Mouse (Mus musculus): ENCODE results near the gene Jpt1. TPM values are rescaled to one million over a fixed set of nuclear protein-coding genes. Genes with fewer than 3 reads are reported as not detected.

Jpt1 gene
- polyA plus RNA-seq, 1 experiment, result 320 TPM

DNA sequence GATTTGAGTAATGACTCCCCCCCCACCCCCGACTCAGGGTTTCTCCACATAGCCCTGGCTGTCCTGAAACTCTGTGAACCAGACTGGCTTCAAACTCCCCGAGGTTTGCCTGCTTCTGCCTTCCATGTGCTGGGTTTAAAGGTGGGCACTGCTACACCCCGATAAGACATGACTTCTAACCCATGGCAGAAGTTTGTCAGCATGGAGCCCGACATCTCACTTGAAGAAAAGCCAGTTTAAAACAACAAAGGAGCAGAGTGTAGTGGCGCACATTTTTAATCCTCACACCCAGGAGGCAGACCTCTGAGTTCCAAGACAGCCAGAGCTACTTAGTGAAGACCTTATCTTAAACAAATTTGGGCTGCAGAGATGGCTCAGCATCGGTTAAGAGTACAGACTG, 21.8 kb downstream of the Jpt1 start:
- H3K27me3 ChIP-seq (ENCODE audit: control insufficient read depth, insufficient read depth, insufficient read length), result no peaks in the 10 kb centered on the region
- peak overlapping the region; percentile 73 for H3ac ChIP-seq (ENCODE audit: control insufficient read depth, insufficient read length, low read depth)
- H3K36me3 ChIP-seq (ENCODE audit: control insufficient read depth, insufficient read depth), result peaks cover 17% of the 10 kb centered on the region
- peak overlapping the region; percentile 91 for H3K4me3 ChIP-seq (ENCODE audit: insufficient read depth, poor library complexity, severe bottlenecking)
- TF ChIP-seq MAX (IDR thresholded peaks at IDR 0.05), result no peak
- TF ChIP-seq CEBPB (IDR thresholded peaks at IDR 0.05; ENCODE audit: low read depth), result no peak
- TF ChIP-seq MYOD1 (IDR thresholded peaks at IDR 0.05; ENCODE audit: control insufficient read depth, insufficient read length, low read depth), result no peak
- TF ChIP-seq USF1 (IDR thresholded peaks at IDR 0.05; ENCODE audit: low read depth), result no peak
- peaks cover 10% of the 10 kb centered on the region for H3K79me3 ChIP-seq (ENCODE audit: low read depth)
- H3K79me2 ChIP-seq (ENCODE audit: control insufficient read depth, insufficient read depth), result peaks cover 25% of the 10 kb centered on the region

GRCm38 (mm10) chr11:115491356-115492083, 22.7 kb downstream of the Jpt1 start, which contains the start of gene Nt5c:
TSS of gene Nt5c (minus strand) at chr11:115491862.
- H3K79me2 ChIP-seq (ENCODE audit: control insufficient read depth, insufficient read depth), result peaks cover 25% of the 10 kb centered on the region
- no peaks in the 10 kb centered on the region for H3K27me3 ChIP-seq (ENCODE audit: control insufficient read depth, insufficient read depth, insufficient read length)
- H3ac ChIP-seq (ENCODE audit: control insufficient read depth, insufficient read length, low read depth), result peak within 1 kb of the TSS; percentile 75
- H3K79me3 ChIP-seq (ENCODE audit: low read depth), result peaks cover 10% of the 10 kb centered on the region
- H3K36me3 ChIP-seq (ENCODE audit: control insufficient read depth, insufficient read depth), result peaks cover 15% of the 10 kb centered on the region
- peak; percentile 47 for TF ChIP-seq CTCF (IDR thresholded peaks at IDR 0.05; ENCODE audit: control insufficient read depth, insufficient read depth, insufficient read length)
- TF ChIP-seq MAX (IDR thresholded peaks at IDR 0.05), result peak; percentile 10
- TF ChIP-seq CEBPB (IDR thresholded peaks at IDR 0.05; ENCODE audit: low read depth), result no peak
- H3K4me3 ChIP-seq (ENCODE audit: insufficient read depth, poor library complexity, severe bottlenecking), result peak within 1 kb of the TSS; percentile 91

DNA sequence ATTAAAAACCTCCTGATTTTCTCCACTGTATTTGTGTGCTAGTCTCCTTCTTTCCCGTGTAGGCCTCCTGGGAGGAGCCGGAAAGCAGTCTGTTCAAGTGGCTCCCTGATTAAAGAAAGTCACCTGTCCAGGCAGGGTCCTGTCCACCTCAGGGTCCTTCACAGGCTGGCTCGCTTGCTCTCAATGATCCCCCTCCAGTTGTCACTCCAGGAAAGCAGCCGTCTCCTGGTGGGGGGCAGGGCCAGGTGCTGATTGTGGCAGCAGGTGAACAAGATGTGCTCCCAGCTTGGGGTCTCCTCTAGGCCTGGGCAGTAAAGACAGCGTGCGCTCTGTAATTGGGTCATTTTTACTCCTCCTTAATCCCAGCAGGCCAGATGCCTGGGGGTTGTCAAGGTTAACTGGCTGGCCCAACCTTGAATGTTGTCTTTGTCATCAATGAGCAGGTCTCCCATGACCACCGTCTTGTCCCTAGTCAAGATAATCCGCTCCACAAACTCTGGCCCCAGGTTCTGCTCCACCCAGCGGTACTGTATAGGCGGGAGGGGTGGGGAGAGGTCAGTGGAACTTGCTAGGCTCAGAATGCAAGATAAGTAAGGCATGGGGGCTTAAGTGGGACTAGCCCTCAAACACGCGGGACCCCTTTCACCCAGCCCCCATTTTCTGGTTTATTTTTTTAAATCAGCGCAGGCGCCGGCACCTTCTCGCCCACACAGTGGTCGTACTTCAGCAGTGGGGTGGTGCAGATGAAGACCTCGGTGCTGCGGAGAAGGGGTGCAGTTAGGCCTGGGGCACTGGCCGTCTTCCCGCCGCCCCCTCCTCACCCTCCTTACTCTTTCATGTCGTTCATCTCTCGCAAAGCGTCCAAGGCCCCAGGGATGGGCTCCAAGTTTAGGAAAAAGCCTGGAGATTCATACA, 23.5 kb downstream of the Jpt1 start:
- TF ChIP-seq USF1 (IDR thresholded peaks at IDR 0.05; ENCODE audit: low read depth), result no peak
- TF ChIP-seq MYOD1 (IDR thresholded peaks at IDR 0.05; ENCODE audit: control insufficient read depth, insufficient read length, low read depth), result no peak
- no peak for TF ChIP-seq CTCF (IDR thresholded peaks at IDR 0.05; ENCODE audit: control insufficient read depth, insufficient read depth, insufficient read length)
- no peak for TF ChIP-seq CEBPB (IDR thresholded peaks at IDR 0.05; ENCODE audit: low read depth)
- no peak for TF ChIP-seq FOSL1 (IDR thresholded peaks at IDR 0.05; ENCODE audit: insufficient read depth, low read length, poor library complexity, severe bottlenecking)
- Histone ChIP-seq H3K27me3 (ENCODE audit: control insufficient read depth, insufficient read depth, insufficient read length) (no peaks in the 10 kb centered on the region), H3K36me3 (ENCODE audit: control insufficient read depth, insufficient read depth) (peaks cover 15% of the 10 kb centered on the region), H3ac (ENCODE audit: control insufficient read depth, insufficient read length, low read depth) (peak overlapping the region; percentile 75), H3K79me2 (ENCODE audit: control insufficient read depth, insufficient read depth) (peaks cover 25% of the 10 kb centered on the region), H3K4me3 (ENCODE audit: insufficient read depth, poor library complexity, severe bottlenecking) (peak overlapping the region; percentile 91), H3K79me3 (ENCODE audit: low read depth) (peaks cover 10% of the 10 kb centered on the region)

- no peak overlapping the region for H3ac ChIP-seq (ENCODE audit: control insufficient read depth, insufficient read length, low read depth)
- peaks cover 25% of the 10 kb centered on the region for H3K79me2 ChIP-seq (ENCODE audit: control insufficient read depth, insufficient read depth)
- peaks cover 20% of the 10 kb centered on the region for H3K36me3 ChIP-seq (ENCODE audit: control insufficient read depth, insufficient read depth)
- no peak for TF ChIP-seq MYOD1 (IDR thresholded peaks at IDR 0.05; ENCODE audit: control insufficient read depth, insufficient read length, low read depth)
- no peak for TF ChIP-seq CEBPB (IDR thresholded peaks at IDR 0.05; ENCODE audit: low read depth)
- no peak for TF ChIP-seq USF1 (IDR thresholded peaks at IDR 0.05; ENCODE audit: low read depth)
- TF ChIP-seq CTCF (IDR thresholded peaks at IDR 0.05; ENCODE audit: control insufficient read depth, insufficient read depth, insufficient read length), result no peak
- no peak for TF ChIP-seq MAX (IDR thresholded peaks at IDR 0.05)
- TF ChIP-seq MYOG (IDR thresholded peaks at IDR 0.05; ENCODE audit: control insufficient read depth, extremely low read depth, insufficient read length), result no peak
- TF ChIP-seq FOSL1 (IDR thresholded peaks at IDR 0.05; ENCODE audit: insufficient read depth, low read length, poor library complexity, severe bottlenecking), result no peak
- H3K27me3 ChIP-seq (ENCODE audit: control insufficient read depth, insufficient read depth, insufficient read length), result no peaks in the 10 kb centered on the region
- peaks cover 10% of the 10 kb centered on the region for H3K79me3 ChIP-seq (ENCODE audit: low read depth)
- H3K4me3 ChIP-seq (ENCODE audit: insufficient read depth, poor library complexity, severe bottlenecking), result no peak overlapping the region
Observed at GRCm38 (mm10) chr11:115488551-115489104, 25.6 kb downstream of the Jpt1 start.

DNA sequence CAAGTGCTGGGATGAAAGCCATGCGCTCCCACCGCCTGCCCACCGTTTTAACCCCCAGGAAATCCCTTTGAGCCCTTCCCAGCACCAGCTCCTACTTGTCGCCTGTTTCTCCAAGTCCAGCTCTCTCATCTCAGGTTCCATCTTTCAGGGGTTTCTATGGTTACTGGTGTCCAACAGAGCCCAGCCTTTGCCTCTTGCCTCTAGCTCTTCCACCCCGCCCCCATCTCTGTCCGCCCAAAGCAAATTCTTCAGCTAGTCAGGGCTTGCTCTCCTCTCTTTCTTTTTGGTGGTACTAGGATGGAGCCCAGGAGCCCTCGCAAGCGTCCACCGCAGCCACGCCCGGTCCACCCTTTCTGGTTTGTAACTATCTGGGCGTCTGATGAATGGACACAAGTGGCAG, 29.0 kb downstream of the Jpt1 start:
- H3K79me3 ChIP-seq (ENCODE audit: low read depth), result peaks cover 2% of the 10 kb centered on the region

More for the DNA sequence above, 29.0 kb downstream of the Jpt1 start:
- H3K36me3 ChIP-seq (ENCODE audit: control insufficient read depth, insufficient read depth), result peaks cover 18% of the 10 kb centered on the region
- no peaks in the 10 kb centered on the region for H3K27me3 ChIP-seq (ENCODE audit: control insufficient read depth, insufficient read depth, insufficient read length)
- H3K4me3 ChIP-seq (ENCODE audit: insufficient read depth, poor library complexity, severe bottlenecking), result no peak overlapping the region
- H3K79me2 ChIP-seq (ENCODE audit: control insufficient read depth, insufficient read depth), result peaks cover 7% of the 10 kb centered on the region
- TF ChIP-seq CTCF (IDR thresholded peaks at IDR 0.05; ENCODE audit: control insufficient read depth, insufficient read depth, insufficient read length), result no peak
- no peak for TF ChIP-seq MYOD1 (IDR thresholded peaks at IDR 0.05; ENCODE audit: control insufficient read depth, insufficient read length, low read depth)
- no peak for TF ChIP-seq MYOG (IDR thresholded peaks at IDR 0.05; ENCODE audit: control insufficient read depth, extremely low read depth, insufficient read length)
- TF ChIP-seq FOSL1 (IDR thresholded peaks at IDR 0.05; ENCODE audit: insufficient read depth, low read length, poor library complexity, severe bottlenecking), result no peak
- no peak for TF ChIP-seq USF1 (IDR thresholded peaks at IDR 0.05; ENCODE audit: low read depth)
- TF ChIP-seq MAX (IDR thresholded peaks at IDR 0.05), result no peak
- H3ac ChIP-seq (ENCODE audit: control insufficient read depth, insufficient read length, low read depth), result no peak overlapping the region
